Mouse (Mus musculus): ENCODE data around the gene Crybb3. TPM values are rescaled to one million over a fixed set of nuclear protein-coding genes. Genes with fewer than 3 reads are reported as not detected.

Crybb3 gene
- total RNA-seq, 1 experiment from 2014 or later: not detected

Other genes with a start within 250 kb of the Crybb3 start
- 0.19 TPM in 1 of 3 replicates, not detected in the others for gene Myo18b, start 185.2 kb downstream of the Crybb3 start, total RNA-seq (2017)
- 295 to 342 TPM (median 339 TPM) in 3 replicates for gene Grk3, start 65.8 kb downstream of the Crybb3 start, total RNA-seq (2017)
- not detected in 3 replicates for gene Crybb2, start 11.5 kb downstream of the Crybb3 start, total RNA-seq (2017)
- 3.3 to 5.9 TPM (median 3.7 TPM) in 3 replicates for gene 2900026A02Rik, start 139.7 kb upstream of the Crybb3 start, total RNA-seq (2017)
- not detected in 3 replicates for gene Tmem211, start 145.3 kb upstream of the Crybb3 start, total RNA-seq (2017)
- 0.43 TPM in 1 of 3 replicates, not detected in the others for gene Sgsm1, start 229.2 kb upstream of the Crybb3 start, total RNA-seq (2017)

Measured in monocyte, adult 5-6 weeks (primary cell).